21 mouse cellular contexts compared by ENCODE assay signal in the genomic region with DNA sequence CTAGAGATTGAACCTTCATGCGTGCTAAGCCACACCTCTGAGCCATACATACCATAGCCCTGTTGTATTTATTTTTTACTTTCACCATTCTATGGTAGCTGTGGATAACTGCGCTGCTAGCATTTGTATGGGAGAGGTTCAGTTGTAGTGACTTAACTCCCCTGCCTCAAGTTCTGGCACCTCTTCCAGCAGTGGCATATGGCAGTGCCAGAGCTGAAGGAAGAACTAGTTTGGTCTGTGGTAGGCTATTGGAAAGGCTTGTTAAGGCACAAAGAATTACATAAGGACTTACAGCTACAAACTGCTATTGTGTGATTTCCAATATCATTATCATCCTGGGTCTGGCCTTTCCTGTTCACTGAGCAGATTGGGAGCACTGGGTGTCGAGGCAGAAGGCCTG. TPM values are rescaled to one million over a fixed set of nuclear protein-coding genes. Genes with fewer than 3 reads are reported as not detected.
A peak's percentile ranks its signal among the peaks of the same experiment; 100 is the strongest.
DNase-seq lines count a peak whose midpoint lies in the region; ATAC-seq and TF ChIP-seq lines count a peak whose summit lies in the region.
"Had no signal": no experiment of that assay in that cellular context is flagged by ENCODE, and none has a peak within 500 bp of the region (broad histone marks: within the 10 kb centered on the region; RNA-seq: fewer than 3 reads in every experiment).

No protein-coding gene starts in this region.

- H3K9ac ChIP-seq in forebrain, embryonic 15.5 days (replicated peaks) = no peak overlapping the region
- H3K9ac ChIP-seq in forebrain, embryonic 12.5 days = no peak overlapping the region
- no peak overlapping the region for H3K9ac ChIP-seq in stomach, postnatal 0 days (ENCODE audit: low read length)
- H3K9ac ChIP-seq: embryonic facial prominence, embryonic 12.5 days; heart, embryonic 13.5 days; hindbrain, embryonic 12.5 days had no signal

- no peak for TF ChIP-seq EP300 in stomach, postnatal 0 days (optimal IDR thresholded peaks at IDR 0.05)

- peak; percentile 44 to 71 for DNase-seq in layer of hippocampus, adult 18-20 months (ENCODE audit: low spot score in 2 of 2)
- no peak for DNase-seq in layer of hippocampus, postnatal 14 days (ENCODE audit: low spot score in 2 of 2)
- DNase-seq in right cerebral cortex, adult 18-20 months = peak; percentile 23
- DNase-seq in right cerebral cortex, postnatal 4 days = no peak
- DNase-seq in stomach, postnatal 0 days (ENCODE audit: low spot score) = no peak
- DNase-seq in ovary, adult 18-20 months (ENCODE audit: low spot score) = no peak
- DNase-seq: adrenal gland, postnatal 14 days; cerebellum, adult 9-10 months; cerebellum, postnatal 25 days; gastrocnemius, postnatal 36 days; heart, postnatal 36 days had no signal

- no peak overlapping the region for H3K4me3 ChIP-seq in forebrain, embryonic 15.5 days
- no peak overlapping the region for H3K4me3 ChIP-seq in forebrain, embryonic 12.5 days (replicated peaks)
- no peak overlapping the region for H3K4me3 ChIP-seq in stomach, postnatal 0 days (ENCODE audit: low read depth, low read length)
- H3K4me3 ChIP-seq: embryonic facial prominence, embryonic 12.5 days; heart, embryonic 13.5 days; hindbrain, embryonic 12.5 days had no signal

- 86% methylated on average over 3 of the region's 3 CpGs for WGBS in forebrain, embryonic 15.5 days
- WGBS in forebrain, embryonic 12.5 days = 88% methylated on average over 3 of the region's 3 CpGs
- WGBS in stomach, postnatal 0 days = 70% methylated on average over 3 of the region's 3 CpGs

- no peaks in the 10 kb centered on the region for H3K36me3 ChIP-seq in forebrain, embryonic 15.5 days
- H3K36me3 ChIP-seq in forebrain, embryonic 12.5 days (replicated peaks) = no peaks in the 10 kb centered on the region
- no peaks in the 10 kb centered on the region for H3K36me3 ChIP-seq in stomach, postnatal 0 days (ENCODE audit: control insufficient read depth, insufficient read depth, low read length)
- H3K36me3 ChIP-seq: embryonic facial prominence, embryonic 12.5 days; heart, embryonic 13.5 days; hindbrain, embryonic 12.5 days had no signal

- no peaks in the 10 kb centered on the region for H3K9me3 ChIP-seq in forebrain, embryonic 15.5 days
- H3K9me3 ChIP-seq in forebrain, embryonic 12.5 days = no peaks in the 10 kb centered on the region
- no peaks in the 10 kb centered on the region for H3K9me3 ChIP-seq in stomach, postnatal 0 days (ENCODE audit: control insufficient read depth, low read length)
- H3K9me3 ChIP-seq: embryonic facial prominence, embryonic 12.5 days; heart, embryonic 13.5 days; hindbrain, embryonic 12.5 days had no signal

- H3K4me1 ChIP-seq in forebrain, embryonic 15.5 days = 0 out of 2 replicates have a peak, but pooled peaks cover 6% of the 10 kb centered on the region
- H3K4me1 ChIP-seq in forebrain, embryonic 12.5 days = no peaks in the 10 kb centered on the region
- H3K4me1 ChIP-seq in stomach, postnatal 0 days (replicated peaks; ENCODE audit: control insufficient read depth, insufficient read depth) = no peaks in the 10 kb centered on the region
- H3K4me1 ChIP-seq: embryonic facial prominence, embryonic 12.5 days; hindbrain, embryonic 12.5 days had no signal

- peak overlapping the region; percentile 43; the same call in 1 of the 2 replicates for H3K27ac ChIP-seq in forebrain, embryonic 15.5 days (replicated peaks)
- H3K27ac ChIP-seq in forebrain, embryonic 12.5 days = no peak overlapping the region
- H3K27ac ChIP-seq in stomach, postnatal 0 days (replicated peaks) = 0 out of 2 replicates have a peak overlapping the region, but pooled peaks have one; percentile 25
- H3K27ac ChIP-seq: embryonic facial prominence, embryonic 12.5 days; heart, embryonic 13.5 days; hindbrain, embryonic 12.5 days had no signal

- no peaks in the 10 kb centered on the region for H3K27me3 ChIP-seq in forebrain, embryonic 15.5 days
- no peaks in the 10 kb centered on the region for H3K27me3 ChIP-seq in forebrain, embryonic 12.5 days
- no peaks in the 10 kb centered on the region for H3K27me3 ChIP-seq in stomach, postnatal 0 days (ENCODE audit: control insufficient read depth, insufficient read depth, low read length)
- H3K27me3 ChIP-seq: CH12.LX; embryonic facial prominence, embryonic 12.5 days; heart, embryonic 13.5 days; hindbrain, embryonic 12.5 days; Patski had no signal

- no peak for TF ChIP-seq CTCF in stomach, postnatal 0 days (IDR thresholded peaks at IDR 0.05; ENCODE audit: low read depth)

- no peak overlapping the region for H3K4me2 ChIP-seq in forebrain, embryonic 15.5 days (replicated peaks)
- no peak overlapping the region for H3K4me2 ChIP-seq in forebrain, embryonic 12.5 days
- no peak overlapping the region for H3K4me2 ChIP-seq in stomach, postnatal 0 days (replicated peaks; ENCODE audit: low read depth)
- H3K4me2 ChIP-seq: embryonic facial prominence, embryonic 12.5 days; heart, embryonic 13.5 days; hindbrain, embryonic 12.5 days had no signal

- ATAC-seq in forebrain, embryonic 15.5 days (replicated peaks) = no peak
- ATAC-seq in forebrain, embryonic 12.5 days (ENCODE audit: low FRiP score) = no peak
- no peak for ATAC-seq in stomach, postnatal 0 days (ENCODE audit: low FRiP score, low TSS enrichment)
- ATAC-seq: activated CD4-positive, CD25-positive, alpha-beta regulatory T cell, adult 4 months; hindbrain, embryonic 16.5 days; inflammation-experienced regulatory T-cells, adult 6 months; Patski had no signal

RNA-seq across cellular contexts. Expression of a gene that starts 16.0 kb away (rescaled TPM):
- polyA plus RNA-seq in forebrain, embryonic 15.5 days (2015; fragmentation: Nextera tagmentation; extraction: Ambion mirVana) = 10.2 and 10.4 TPM in 2 replicates
- 10.7 and 11.0 TPM in 2 replicates for polyA plus RNA-seq in forebrain, embryonic 12.5 days (2016; fragmentation: Nextera tagmentation; extraction: Ambion mirVana)
- 10 to 100 TPM; 19.9 to 23.1 TPM for total RNA-seq in layer of hippocampus, adult 18-20 months (2021)
- total RNA-seq in layer of hippocampus, postnatal 14 days (2021) = 10 to 100 TPM; 16.8 to 17.2 TPM
- 1.1 and 1.2 TPM in 2 replicates for polyA plus RNA-seq in stomach, postnatal 0 days (2015; fragmentation: Nextera tagmentation; extraction: Ambion mirVana)

Comparison
In these comparisons a context has a peak if more than half of its experiments do, and no peak if none do; other contexts are left out.
1. DNase-seq: peak in layer of hippocampus, adult 18-20 months (2 of 2) and right cerebral cortex, adult 18-20 months (single experiment); none in layer of hippocampus, postnatal 14 days (0 of 2), right cerebral cortex, postnatal 4 days (single experiment), stomach, postnatal 0 days (single experiment) and ovary, adult 18-20 months (single experiment).